ENCODE assay signal across 8 mouse cellular contexts in the genomic region with DNA sequence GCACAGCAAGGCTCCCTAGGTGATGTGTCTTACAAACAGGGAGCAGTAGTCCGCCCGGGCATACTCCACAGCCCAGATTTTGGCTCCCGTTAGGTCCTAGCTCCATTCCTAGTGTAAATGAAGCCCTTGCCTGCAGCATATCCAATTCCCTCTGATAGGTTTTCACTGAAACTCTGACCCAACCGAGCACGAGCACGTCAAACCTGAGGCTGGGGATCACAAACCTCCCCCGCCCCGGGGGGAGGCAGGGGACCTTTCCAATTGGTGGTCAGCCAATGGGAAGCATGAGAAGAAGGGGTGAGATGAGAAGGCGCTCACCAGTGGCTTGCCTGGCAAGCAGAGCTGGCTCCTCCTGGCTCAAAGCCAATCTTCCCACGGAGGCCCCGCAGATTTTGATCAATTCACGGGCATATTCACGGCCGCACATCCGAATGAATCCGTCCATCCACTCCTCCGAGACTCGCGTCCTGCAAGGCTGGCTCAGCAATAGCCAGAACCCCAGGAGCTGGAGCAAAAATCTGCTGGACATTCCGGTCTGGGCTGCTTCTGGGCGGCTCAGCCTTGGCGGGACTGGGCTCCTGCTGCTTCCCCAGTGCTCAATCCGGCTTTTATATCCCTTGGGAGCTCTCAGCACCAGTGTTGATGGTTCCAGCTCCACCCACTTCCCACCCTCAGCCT. TPM values are rescaled to one million over a fixed set of nuclear protein-coding genes. Genes with fewer than 3 reads are reported as not detected.
DNase-seq lines count a peak whose midpoint lies in the region; ATAC-seq lines count a peak whose summit lies in the region.

Gene Rln1 (minus strand): TSS at position 603 of the 678 bp plus-strand sequence.

- peak within 1 kb of the TSS; percentile 76 for H3K4me2 ChIP-seq in embryonic facial prominence, embryonic 14.5 days (ENCODE audit: low read depth, low read length)
- H3K4me2 ChIP-seq in hindbrain, embryonic 11.5 days (replicated peaks; ENCODE audit: low read depth, low read length) = peak within 1 kb of the TSS; percentile 59
- peak within 1 kb of the TSS; percentile 76 for H3K4me2 ChIP-seq in limb, embryonic 11.5 days (ENCODE audit: low read depth, severe bottlenecking)
- peak within 1 kb of the TSS; percentile 77 for H3K4me2 ChIP-seq in neural tube, embryonic 15.5 days

- no peak within 1 kb of the TSS for H3K27ac ChIP-seq in embryonic facial prominence, embryonic 14.5 days (replicated peaks; ENCODE audit: low read depth, low read length)
- H3K27ac ChIP-seq in hindbrain, embryonic 11.5 days (ENCODE audit: low read depth, low read length) = no peak within 1 kb of the TSS
- H3K27ac ChIP-seq in limb, embryonic 11.5 days (replicated peaks; ENCODE audit: low read depth, low read length) = no peak within 1 kb of the TSS
- H3K27ac ChIP-seq in neural tube, embryonic 15.5 days (replicated peaks) = peak within 1 kb of the TSS; percentile 38

- H3K9ac ChIP-seq in embryonic facial prominence, embryonic 14.5 days (ENCODE audit: low read depth, low read length) = peak within 1 kb of the TSS; percentile 64
- H3K9ac ChIP-seq in hindbrain, embryonic 11.5 days (ENCODE audit: low read depth, low read length) = peak within 1 kb of the TSS; percentile 48
- peak within 1 kb of the TSS; percentile 65 for H3K9ac ChIP-seq in limb, embryonic 11.5 days (ENCODE audit: low read length)
- peak within 1 kb of the TSS; percentile 60 for H3K9ac ChIP-seq in neural tube, embryonic 15.5 days (replicated peaks)

- WGBS in embryonic facial prominence, embryonic 14.5 days = 3% methylated on average over 23 of the region's 23 CpGs
- WGBS in hindbrain, embryonic 11.5 days = 3% methylated on average over 23 of the region's 23 CpGs
- 3% methylated on average over 23 of the region's 23 CpGs for WGBS in limb, embryonic 11.5 days
- WGBS in neural tube, embryonic 15.5 days = 2% methylated on average over 23 of the region's 23 CpGs

- DNase-seq in heart, adult 18-20 months = peak; percentile 14 to 29
- no peak for DNase-seq in heart, adult 9 months (ENCODE audit: low spot score in 2 of 2)
- DNase-seq in adrenal gland, postnatal 14 days = peak; percentile 44
- peak; percentile 67 for DNase-seq in embryonic facial prominence, embryonic 14.5 days (ENCODE audit: low spot score)
- peak; percentile 62 for DNase-seq in hindbrain, embryonic 11.5 days (ENCODE audit: low spot score)
- peak; percentile 70 for DNase-seq in limb, embryonic 11.5 days (ENCODE audit: low spot score)
- no peak for DNase-seq in spleen, postnatal 4 days (ENCODE audit: low spot score in 2 of 2)

- peaks cover 6% of the 10 kb centered on the region; the same call in 1 of the 2 replicates for H3K4me1 ChIP-seq in embryonic facial prominence, embryonic 14.5 days (ENCODE audit: control insufficient read depth, insufficient read depth, low read length)
- no peaks in the 10 kb centered on the region for H3K4me1 ChIP-seq in hindbrain, embryonic 11.5 days (replicated peaks; ENCODE audit: control insufficient read depth, insufficient read depth, low read length)
- H3K4me1 ChIP-seq in limb, embryonic 11.5 days (ENCODE audit: control insufficient read depth, insufficient read depth, low read length) = peaks cover 4% of the 10 kb centered on the region; the same call in 1 of the 2 replicates
- peaks cover 10% of the 10 kb centered on the region; the same call in 1 of the 2 replicates for H3K4me1 ChIP-seq in neural tube, embryonic 15.5 days

- H3K9me3 ChIP-seq in embryonic facial prominence, embryonic 14.5 days (ENCODE audit: control insufficient read depth, low read length) = no peaks in the 10 kb centered on the region
- no peaks in the 10 kb centered on the region for H3K9me3 ChIP-seq in hindbrain, embryonic 11.5 days (ENCODE audit: control insufficient read depth, low read length)
- no peaks in the 10 kb centered on the region for H3K9me3 ChIP-seq in limb, embryonic 11.5 days (ENCODE audit: control insufficient read depth, low read length)
- no peaks in the 10 kb centered on the region for H3K9me3 ChIP-seq in neural tube, embryonic 15.5 days (replicated peaks)

- H3K36me3 ChIP-seq in embryonic facial prominence, embryonic 14.5 days (ENCODE audit: control insufficient read depth, insufficient read depth, low read length) = no peaks in the 10 kb centered on the region
- no peaks in the 10 kb centered on the region for H3K36me3 ChIP-seq in hindbrain, embryonic 11.5 days (ENCODE audit: control insufficient read depth, insufficient read depth, low read length)
- H3K36me3 ChIP-seq in limb, embryonic 11.5 days (ENCODE audit: control insufficient read depth, insufficient read depth, low read length) = no peaks in the 10 kb centered on the region
- no peaks in the 10 kb centered on the region for H3K36me3 ChIP-seq in neural tube, embryonic 15.5 days

- H3K4me3 ChIP-seq in embryonic facial prominence, embryonic 14.5 days (ENCODE audit: low read depth, low read length) = peak within 1 kb of the TSS; percentile 36
- H3K4me3 ChIP-seq in hindbrain, embryonic 11.5 days (ENCODE audit: low read depth, low read length) = peak within 1 kb of the TSS; percentile 38
- H3K4me3 ChIP-seq in limb, embryonic 11.5 days (ENCODE audit: low read depth, low read length) = peak within 1 kb of the TSS; percentile 37
- peak within 1 kb of the TSS; percentile 47 for H3K4me3 ChIP-seq in neural tube, embryonic 15.5 days (replicated peaks)

- peaks cover 3% of the 10 kb centered on the region; the same call in 1 of the 2 replicates for H3K27me3 ChIP-seq in embryonic facial prominence, embryonic 14.5 days (replicated peaks; ENCODE audit: control insufficient read depth, insufficient read depth, low read length)
- no peaks in the 10 kb centered on the region for H3K27me3 ChIP-seq in hindbrain, embryonic 11.5 days (ENCODE audit: control insufficient read depth, insufficient read depth, low read length)
- no peaks in the 10 kb centered on the region for H3K27me3 ChIP-seq in limb, embryonic 11.5 days (ENCODE audit: control insufficient read depth, insufficient read depth, low read length)
- H3K27me3 ChIP-seq in neural tube, embryonic 15.5 days (replicated peaks) = no peaks in the 10 kb centered on the region

- peak; percentile 53 for ATAC-seq in embryonic facial prominence, embryonic 14.5 days (ENCODE audit: low read depth)
- ATAC-seq in hindbrain, embryonic 11.5 days (ENCODE audit: low FRiP score) = peak; percentile 60; the same call in 1 of the 2 replicates
- ATAC-seq in limb, embryonic 11.5 days (ENCODE audit: insufficient number of reproducible peaks, low FRiP score, low TSS enrichment, low read depth) = no peak
- ATAC-seq in neural tube, embryonic 15.5 days (ENCODE audit: low FRiP score) = peak; percentile 91

RNA-seq across cellular contexts. Expression of gene Rln1, which starts in this region (rescaled TPM):
- not detected for total RNA-seq in heart, adult 18-20 months (2021)
- not detected in 2 replicates for total RNA-seq in adrenal gland, postnatal 14 days (2021)
- 0.60 and 0.96 TPM in 2 replicates for polyA plus RNA-seq in embryonic facial prominence, embryonic 14.5 days (2014; fragmentation: Nextera tagmentation; extraction: Ambion mirVana)
- 0.32 and 0.67 TPM in 2 replicates for polyA plus RNA-seq in hindbrain, embryonic 11.5 days (2014; fragmentation: Nextera tagmentation; extraction: Ambion mirVana)
- 0.44 TPM in 1 of 2 replicates, not detected in the other for polyA plus RNA-seq in limb, embryonic 11.5 days (2014; fragmentation: Nextera tagmentation; extraction: Ambion mirVana)
- polyA plus RNA-seq in neural tube, embryonic 15.5 days (2015; fragmentation: Nextera tagmentation; extraction: Ambion mirVana) = 3.6 and 4.5 TPM in 2 replicates

Comparison
In these comparisons a context has a peak if more than half of its experiments do, and no peak if none do; other contexts are left out.
1. Peak in DNase-seq in heart, adult 18-20 months; RNA of the gene not detected or under 1 TPM.
2. Peak in DNase-seq in adrenal gland, postnatal 14 days; RNA of the gene not detected or under 1 TPM.
3. Peak in DNase-seq, ATAC-seq, H3K4me3 ChIP-seq, H3K9ac ChIP-seq and H3K4me2 ChIP-seq in embryonic facial prominence, embryonic 14.5 days; RNA of the gene not detected or under 1 TPM.
4. Peak in DNase-seq, ATAC-seq, H3K4me3 ChIP-seq, H3K9ac ChIP-seq and H3K4me2 ChIP-seq in hindbrain, embryonic 11.5 days; RNA of the gene not detected or under 1 TPM.
5. Peak in DNase-seq, H3K4me3 ChIP-seq, H3K9ac ChIP-seq and H3K4me2 ChIP-seq in limb, embryonic 11.5 days; RNA of the gene not detected or under 1 TPM.